Mouse (Mus musculus): Measurements from ENCODE around the gene Gnai2. TPM values are rescaled to one million over a fixed set of nuclear protein-coding genes. Genes with fewer than 3 reads are reported as not detected.
"Not testable (repeated sequence)": the region's sequence is repeated elsewhere in the genome, so short reads cannot be mapped to it uniquely, and the experiment has no call there.

Gene Gnai2
- total RNA-seq, 2 experiments from 2014 or later = 221 to 245 TPM

GRCm38 (mm10) chr9:107587833-107588639 is 47.1 kb downstream of the Gnai2 start:
- peak; percentile 62 to 75 for DNase-seq

- DNase-seq = peak; percentile 96 to 97
Observed at GRCm38 (mm10) chr9:107586974-107587832, 48.0 kb downstream of the Gnai2 start, which contains the start of gene Ifrd2. TSS of gene Ifrd2 (plus strand) at chr9:107587642.

- no peak for DNase-seq
Observed at GRCm38 (mm10) chr9:107586504-107586903, 48.7 kb downstream of the Gnai2 start.

GRCm38 (mm10) chr9:107583174-107583573 is 52.0 kb downstream of the Gnai2 start:
- no peak for DNase-seq

DNA sequence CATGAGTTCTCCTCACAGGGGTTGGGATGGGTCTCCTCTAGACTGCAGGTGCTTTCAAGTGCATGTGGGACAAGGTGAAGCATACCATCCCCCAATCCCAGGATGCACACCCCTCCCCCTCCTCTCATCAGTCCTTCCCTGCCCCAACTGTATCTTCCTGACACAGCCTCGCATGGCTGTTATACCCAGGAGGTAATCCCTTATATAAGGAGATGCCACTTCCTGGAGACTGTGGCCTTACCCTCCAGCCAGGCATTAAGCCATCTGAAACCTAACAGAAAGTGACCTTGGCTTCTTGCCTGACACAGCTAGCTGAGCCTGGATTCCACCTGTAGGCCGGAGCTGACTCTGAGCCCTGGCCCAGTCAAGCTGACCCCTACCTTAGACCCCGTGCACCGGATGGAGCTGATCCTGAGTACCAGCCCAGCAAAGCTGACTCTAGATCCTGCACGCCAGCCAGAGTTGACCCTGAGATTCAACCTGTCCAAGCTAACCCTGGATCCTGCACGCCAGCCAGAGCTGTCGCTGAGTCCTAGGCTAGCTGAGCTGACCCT is 52.6 kb downstream of the Gnai2 start:
- no peak for DNase-seq

GRCm38 (mm10) chr9:107581584-107581983 is 53.6 kb downstream of the Gnai2 start:
- no peak for DNase-seq

DNA sequence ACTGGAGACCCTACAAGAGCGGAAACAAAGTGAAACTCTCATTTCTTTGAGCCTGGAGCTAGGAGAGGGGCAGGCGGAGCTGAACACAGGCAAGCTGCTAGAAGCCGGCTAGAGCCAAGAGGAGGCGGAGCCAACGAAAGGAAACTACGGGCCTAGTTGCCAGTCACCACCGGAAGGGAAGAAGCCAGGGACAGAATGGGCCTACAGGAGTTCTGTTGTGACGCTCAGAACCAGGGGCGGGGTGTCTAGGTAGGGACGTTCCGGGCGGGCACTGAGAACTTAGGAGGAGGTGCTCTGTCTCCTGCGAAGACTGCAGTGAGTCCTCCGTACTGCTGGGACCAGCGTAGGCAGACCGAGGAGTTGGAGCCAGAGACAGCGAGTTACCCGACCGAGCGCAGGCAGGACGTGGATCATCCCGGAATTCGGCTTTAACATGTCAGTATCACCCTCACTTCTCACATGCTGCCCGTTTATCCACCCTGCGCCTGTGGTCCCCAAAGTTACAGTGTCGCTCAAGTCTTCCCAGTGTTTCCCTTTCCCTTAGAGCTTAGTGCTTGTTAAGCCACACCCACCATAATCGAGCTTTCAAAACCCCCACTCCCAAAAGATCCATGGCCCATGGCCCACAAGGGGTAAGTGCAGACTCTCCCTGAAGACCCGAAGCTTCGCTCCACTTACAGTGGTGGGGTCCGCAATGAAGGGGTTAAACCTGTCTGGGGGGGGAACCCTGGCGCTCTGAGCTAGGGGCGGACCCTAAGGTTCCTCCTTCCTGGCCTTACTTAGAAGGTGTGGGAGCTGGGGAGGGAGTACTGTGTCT is 54.5 kb downstream of the Gnai2 start, which contains the start of gene Hyal3:
Gene Hyal3 (plus strand): TSS at position 318 of the 817 bp plus-strand sequence.
- peak; percentile 93 to 94 for DNase-seq

GRCm38 (mm10) chr9:107579023-107579900 is 55.9 kb downstream of the Gnai2 start:
- DNase-seq = no peak

DNA sequence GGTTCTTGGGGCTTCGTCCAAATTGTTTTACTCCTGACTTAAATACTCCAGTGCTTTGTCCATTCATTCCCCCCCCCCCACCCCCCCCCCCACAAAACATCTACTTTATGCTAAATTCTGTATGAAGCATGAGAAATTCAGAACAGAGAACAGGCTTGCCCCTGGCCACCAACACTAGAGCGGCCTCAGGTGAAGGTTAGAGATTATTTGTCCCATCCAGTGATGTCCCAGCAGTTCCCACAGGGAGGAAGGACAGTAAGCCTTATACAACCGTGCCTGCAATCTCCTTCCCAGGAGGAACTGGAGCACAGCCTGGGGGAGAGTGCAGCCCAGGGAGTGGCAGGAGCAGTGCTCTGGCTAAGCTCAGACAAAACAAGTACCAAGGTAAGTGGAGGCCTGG is 56.6 kb downstream of the Gnai2 start, which contains the start of gene Naa80:
Gene Naa80 (plus strand): TSS at position 301 of the 400 bp plus-strand sequence.
- no peak for DNase-seq

- peak in 1 of 2 experiments; percentile 52 for DNase-seq
Observed at GRCm38 (mm10) chr9:107577871-107578270, 57.3 kb downstream of the Gnai2 start.

GRCm38 (mm10) chr9:107576357-107577107 is 58.6 kb downstream of the Gnai2 start, which contains the start of gene Hyal1:
TSS of gene Hyal1 (plus strand) at chr9:107576927.
- DNase-seq = peak; percentile 87 to 91

- DNase-seq = no peak
Observed at GRCm38 (mm10) chr9:107575579-107576356, 59.4 kb downstream of the Gnai2 start.

DNA sequence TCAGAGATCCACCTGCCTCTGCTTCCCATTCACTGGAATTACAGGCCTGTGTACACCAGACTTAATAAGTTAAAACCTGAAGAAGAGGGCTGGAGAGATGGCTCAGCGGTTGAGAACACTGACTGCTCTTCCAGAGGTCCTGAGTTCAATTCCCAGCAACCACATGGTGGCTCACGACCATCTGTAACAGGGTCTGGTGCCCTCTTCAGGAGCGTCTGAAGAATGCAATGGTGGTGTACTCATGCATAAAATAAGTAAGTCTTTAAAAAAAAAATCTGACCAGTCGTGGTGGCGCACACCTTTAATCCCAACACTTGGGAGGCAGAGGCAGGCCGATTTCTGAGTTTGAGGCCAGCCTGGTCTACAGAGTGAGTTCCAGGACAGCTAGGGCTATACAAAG is 61.4 kb downstream of the Gnai2 start:
- DNase-seq = not testable (repeated sequence)

DNA sequence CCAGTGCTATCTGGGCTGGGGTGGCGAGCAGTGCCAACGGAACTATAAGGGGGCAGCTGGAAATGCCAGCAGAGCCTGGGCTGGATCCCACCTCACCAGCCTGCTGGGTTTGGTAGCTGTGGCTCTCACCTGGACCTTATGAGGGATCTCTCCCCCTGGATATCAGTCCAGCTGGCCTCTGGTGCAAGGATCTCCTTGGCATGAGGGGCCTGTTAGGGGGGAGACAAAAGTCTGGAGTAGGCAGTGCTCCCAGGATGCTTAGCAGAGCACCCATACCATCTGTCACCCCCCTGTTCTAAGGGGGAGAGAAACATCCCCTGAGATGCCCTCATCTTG is 62.9 kb downstream of the Gnai2 start:
- DNase-seq = no peak

- no peak for DNase-seq
Observed at GRCm38 (mm10) chr9:107571534-107572326, 63.4 kb downstream of the Gnai2 start.

DNA sequence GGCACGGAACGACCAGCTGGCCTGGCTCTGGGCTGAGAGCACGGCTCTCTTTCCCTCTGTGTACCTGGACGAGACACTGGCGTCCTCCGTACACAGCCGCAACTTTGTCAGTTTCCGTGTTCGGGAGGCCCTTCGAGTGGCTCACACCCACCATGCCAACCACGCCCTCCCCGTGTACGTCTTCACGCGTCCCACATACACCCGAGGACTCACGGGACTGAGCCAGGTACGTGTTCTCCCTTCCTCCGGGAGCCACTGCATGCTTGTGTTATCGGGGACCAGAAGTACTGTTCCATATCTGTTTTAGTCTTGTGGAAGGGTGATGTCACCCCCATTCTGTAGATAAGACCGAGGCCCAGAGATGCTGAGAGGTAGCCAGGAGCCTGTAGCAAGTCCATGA is 64.3 kb downstream of the Gnai2 start:
- DNase-seq = no peak

DNA sequence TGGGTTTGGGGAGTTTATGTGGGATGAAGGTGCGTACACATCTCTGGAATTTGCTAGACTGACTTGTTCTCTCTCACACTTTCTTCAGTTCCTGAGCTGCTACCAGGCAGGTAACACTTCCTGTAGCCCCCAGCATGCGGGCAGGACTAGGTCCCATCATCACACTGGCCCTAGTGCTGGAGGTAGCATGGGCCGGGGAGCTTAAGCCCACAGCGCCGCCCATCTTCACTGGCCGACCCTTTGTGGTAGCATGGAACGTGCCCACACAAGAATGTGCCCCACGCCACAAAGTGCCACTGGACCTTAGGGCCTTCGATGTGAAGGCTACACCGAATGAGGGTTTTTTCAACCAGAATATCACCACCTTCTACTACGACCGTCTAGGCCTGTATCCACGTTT is 65.2 kb downstream of the Gnai2 start:
- DNase-seq = no peak

GRCm38 (mm10) chr9:107569270-107569669 is 65.9 kb downstream of the Gnai2 start:
- no peak for DNase-seq
